Mouse (Mus musculus): ENCODE measurements around the gene Elf2.

Gene Elf2

DNA sequence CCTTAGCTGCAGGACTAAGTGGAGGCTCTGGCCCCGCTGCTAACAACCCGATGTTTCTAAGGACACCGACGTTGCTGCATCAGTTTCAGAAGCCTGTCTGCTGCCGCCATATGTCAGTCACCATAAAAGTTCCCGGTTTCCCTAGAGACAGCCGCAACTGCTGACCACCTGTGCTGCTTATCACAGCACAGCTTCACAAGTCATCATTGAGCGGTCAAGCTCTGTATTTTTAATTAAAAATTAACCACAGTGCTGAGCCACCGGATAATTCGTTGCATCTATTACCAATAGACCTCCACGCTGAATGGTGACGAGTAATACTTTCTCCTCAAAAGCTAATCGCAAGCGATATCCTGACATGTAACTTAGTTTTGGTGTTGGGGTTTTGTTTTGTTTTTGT is 135.6 kb downstream of the Elf2 start:
- no peak for DNase-seq

DNA sequence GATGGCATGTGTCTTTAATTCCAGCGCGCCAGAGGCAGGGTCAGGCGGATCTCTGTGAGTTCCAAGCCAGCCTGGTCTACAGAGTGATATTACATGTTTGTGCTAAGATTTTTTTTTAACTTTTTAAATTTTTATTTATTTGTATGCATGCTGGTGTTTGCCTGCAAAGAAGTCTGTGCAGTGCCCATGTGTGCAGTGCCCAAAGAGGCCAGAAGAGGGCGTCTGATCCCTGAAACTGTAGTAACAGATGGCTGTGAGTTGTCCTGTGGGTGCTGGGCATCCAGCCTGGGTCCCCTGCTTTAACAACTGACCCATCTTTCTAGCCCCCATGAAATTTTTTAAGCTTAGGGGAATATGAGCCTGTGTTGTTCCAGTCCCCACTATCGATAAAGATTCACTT is 136.0 kb downstream of the Elf2 start:
- no peak for DNase-seq

DNA sequence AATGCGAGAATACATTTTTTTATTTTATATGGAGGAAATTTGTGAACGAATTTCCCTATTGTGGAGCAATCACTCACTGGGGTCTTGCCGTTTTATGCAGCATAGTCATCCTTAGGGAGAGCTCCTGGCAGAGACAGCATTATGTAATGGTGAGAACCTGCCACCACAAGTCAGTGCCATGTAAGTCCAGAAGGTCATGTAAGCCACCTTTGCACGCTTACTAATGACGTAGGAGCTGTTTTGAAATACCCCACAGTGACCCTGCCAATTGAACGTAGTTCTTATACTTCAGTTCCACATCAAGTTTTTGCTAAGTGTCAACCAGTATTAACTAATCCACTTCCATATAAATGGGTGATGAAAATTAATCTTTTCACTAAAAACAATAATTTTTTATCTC is 136.6 kb downstream of the Elf2 start:
- DNase-seq: no peak

Measured in cerebellum, adult 9-10 months (tissue).